ENCODE assay signal across 16 mouse cellular contexts in genomic region chr4:106700798-106701197, GRCm38 (mm10). TPM values are rescaled to one million over a fixed set of nuclear protein-coding genes. Genes with fewer than 3 reads are reported as not detected.
DNase-seq lines count a peak whose midpoint lies in the region; ATAC-seq and TF ChIP-seq lines count a peak whose summit lies in the region.
"Had no signal": no experiment of that assay in that cellular context is flagged by ENCODE, and none has a peak within 500 bp of the region (broad histone marks: within the 10 kb centered on the region; RNA-seq: fewer than 3 reads in every experiment).

No protein-coding gene starts in this region.

- ATAC-seq in embryonic facial prominence, embryonic 12.5 days (ENCODE audit: insufficient number of reproducible peaks, insufficient read depth, low FRiP score, low TSS enrichment), result no peak
- peak; percentile 56 for ATAC-seq in intestine, postnatal 0 days
- no peak for ATAC-seq in kidney, embryonic 14.5 days (ENCODE audit: low FRiP score, low TSS enrichment)
- ATAC-seq: CD4-positive, CD25-positive, alpha-beta regulatory T cell, adult 4 months; Patski had no signal

- H3K4me3 ChIP-seq in layer of hippocampus, adult 2 months, result no peak overlapping the region
- no peak overlapping the region for H3K4me3 ChIP-seq in embryonic facial prominence, embryonic 12.5 days
- no peak overlapping the region for H3K4me3 ChIP-seq in intestine, postnatal 0 days (ENCODE audit: low read depth, low read length)
- no peak overlapping the region for H3K4me3 ChIP-seq in kidney, embryonic 14.5 days (ENCODE audit: low read length)
- H3K4me3 ChIP-seq: liver, embryonic 13.5 days had no signal

- no peak overlapping the region for H3K9ac ChIP-seq in embryonic facial prominence, embryonic 12.5 days
- no peak overlapping the region for H3K9ac ChIP-seq in intestine, postnatal 0 days (ENCODE audit: low read depth, low read length)
- no peak overlapping the region for H3K9ac ChIP-seq in kidney, embryonic 14.5 days (ENCODE audit: low read depth, low read length)
- H3K9ac ChIP-seq: liver, embryonic 13.5 days had no signal

- peak in 1 of 2 experiments; percentile 49 for DNase-seq in layer of hippocampus, adult 2 months (ENCODE audit: low spot score in 2 of 2)
- DNase-seq in layer of hippocampus, adult 9-10 months (ENCODE audit: low spot score), result no peak
- DNase-seq in MN1 (ENCODE audit: low spot score), result peak; percentile 17
- no peak for DNase-seq in heart, adult 18-20 months
- DNase-seq in heart, adult 9 months (ENCODE audit: low spot score in 2 of 2), result no peak
- DNase-seq: adrenal gland, postnatal 14 days; cerebellum, adult 2 months; kidney, postnatal 4 days; liver, embryonic 13.5 days; lung, postnatal 4 days had no signal

- TF ChIP-seq CTCF in layer of hippocampus, adult 2 months (conservative IDR thresholded peaks at IDR 0.05), result no peak
- no peak for TF ChIP-seq CTCF in intestine, postnatal 0 days (IDR thresholded peaks at IDR 0.05; ENCODE audit: low read depth)

- no peaks in the 10 kb centered on the region for H3K36me3 ChIP-seq in embryonic facial prominence, embryonic 12.5 days
- no peaks in the 10 kb centered on the region for H3K36me3 ChIP-seq in intestine, postnatal 0 days (ENCODE audit: control insufficient read depth, insufficient read depth)
- no peaks in the 10 kb centered on the region for H3K36me3 ChIP-seq in kidney, embryonic 14.5 days (ENCODE audit: control insufficient read depth, insufficient read depth, low read length)
- H3K36me3 ChIP-seq: liver, embryonic 13.5 days had no signal

- H3K27me3 ChIP-seq in embryonic facial prominence, embryonic 12.5 days, result no peaks in the 10 kb centered on the region
- H3K27me3 ChIP-seq in intestine, postnatal 0 days (replicated peaks; ENCODE audit: control insufficient read depth, insufficient read depth, low read length), result no peaks in the 10 kb centered on the region
- no peaks in the 10 kb centered on the region for H3K27me3 ChIP-seq in kidney, embryonic 14.5 days (ENCODE audit: control insufficient read depth, insufficient read depth, low read length)
- H3K27me3 ChIP-seq: Patski had no signal

- H3K4me1 ChIP-seq in embryonic facial prominence, embryonic 12.5 days, result peaks cover 18% of the 10 kb centered on the region
- H3K4me1 ChIP-seq in intestine, postnatal 0 days (replicated peaks; ENCODE audit: control insufficient read depth, insufficient read depth, low read length), result no peaks in the 10 kb centered on the region; the same call in 1 of the 2 replicates
- 0 out of 2 replicates have a peak, but pooled peaks cover 2% of the 10 kb centered on the region for H3K4me1 ChIP-seq in kidney, embryonic 14.5 days (ENCODE audit: control insufficient read depth, insufficient read depth, low read length)
- H3K4me1 ChIP-seq: liver, embryonic 13.5 days had no signal

- peak overlapping the region; percentile 83 for H3K27ac ChIP-seq in layer of hippocampus, adult 2 months
- H3K27ac ChIP-seq in embryonic facial prominence, embryonic 12.5 days, result peak overlapping the region; percentile 12; the same call in 1 of the 2 replicates
- no peak overlapping the region for H3K27ac ChIP-seq in intestine, postnatal 0 days (ENCODE audit: low read depth, low read length)
- H3K27ac ChIP-seq in kidney, embryonic 14.5 days (ENCODE audit: low read depth, low read length), result no peak overlapping the region
- H3K27ac ChIP-seq: liver, embryonic 13.5 days had no signal

- H3K4me2 ChIP-seq in embryonic facial prominence, embryonic 12.5 days (replicated peaks), result no peak overlapping the region
- no peak overlapping the region for H3K4me2 ChIP-seq in intestine, postnatal 0 days (replicated peaks; ENCODE audit: low read depth)
- no peak overlapping the region for H3K4me2 ChIP-seq in kidney, embryonic 14.5 days (replicated peaks; ENCODE audit: low read depth, low read length)
- H3K4me2 ChIP-seq: liver, embryonic 13.5 days had no signal

- no peaks in the 10 kb centered on the region for H3K9me3 ChIP-seq in embryonic facial prominence, embryonic 12.5 days
- no peaks in the 10 kb centered on the region for H3K9me3 ChIP-seq in intestine, postnatal 0 days (ENCODE audit: control insufficient read depth)
- no peaks in the 10 kb centered on the region for H3K9me3 ChIP-seq in kidney, embryonic 14.5 days (ENCODE audit: control insufficient read depth, low read length)
- H3K9me3 ChIP-seq: liver, embryonic 13.5 days had no signal

- 36% methylated on average over 4 of the region's 4 CpGs for WGBS in embryonic facial prominence, embryonic 12.5 days
- 14% methylated on average over 4 of the region's 4 CpGs for WGBS in intestine, postnatal 0 days
- WGBS in kidney, embryonic 14.5 days, result 33% methylated on average over 4 of the region's 4 CpGs

RNA-seq across cellular contexts. Expression of gene Ttc4, which starts 22.1 kb away (rescaled TPM):
- 10 to 100 TPM; 50.4 to 52.7 TPM for total RNA-seq in layer of hippocampus, adult 2 months (2021)
- 106 and 109 TPM in 2 replicates for polyA plus RNA-seq in embryonic facial prominence, embryonic 12.5 days (2016; fragmentation: Nextera tagmentation; extraction: Ambion mirVana)
- 29.7 and 35.0 TPM in 2 replicates for polyA plus RNA-seq in intestine, postnatal 0 days (2015; fragmentation: Nextera tagmentation; extraction: Ambion mirVana)
- 60.9 and 90.5 TPM in 2 replicates for polyA plus RNA-seq in kidney, embryonic 14.5 days (2014; fragmentation: Nextera tagmentation; extraction: Ambion mirVana)
- 10 to 100 TPM; 18.9 to 20.2 TPM for total RNA-seq in heart, adult 18-20 months (2021)

RNA-seq across cellular contexts. Expression of gene Mroh7, which starts 29.9 kb away (rescaled TPM):
- total RNA-seq in layer of hippocampus, adult 2 months (2021), result 1 to 10 TPM; 4.7 to 5.4 TPM
- 0.58 TPM in 1 of 2 replicates, not detected in the other for polyA plus RNA-seq in embryonic facial prominence, embryonic 12.5 days (2016; fragmentation: Nextera tagmentation; extraction: Ambion mirVana)
- polyA plus RNA-seq in intestine, postnatal 0 days (2015; fragmentation: Nextera tagmentation; extraction: Ambion mirVana), result 0.33 TPM in 2 replicates
- polyA plus RNA-seq in kidney, embryonic 14.5 days (2014; fragmentation: Nextera tagmentation; extraction: Ambion mirVana), result 0.29 and 0.47 TPM in 2 replicates
- under 1 TPM; 0.07 to 0.49 TPM for total RNA-seq in heart, adult 18-20 months (2021)
- polyA plus RNA-seq: CD4-positive, CD25-positive, alpha-beta regulatory T cell, adult 4 months; neural tube, embryonic 11.5 days had no signal

RNA-seq across cellular contexts. Expression of gene Fam151a, which starts 32.9 kb away (rescaled TPM):
- total RNA-seq in layer of hippocampus, adult 2 months (2021), result not detected
- 0.19 TPM in 1 of 2 replicates, not detected in the other for polyA plus RNA-seq in embryonic facial prominence, embryonic 12.5 days (2016; fragmentation: Nextera tagmentation; extraction: Ambion mirVana)
- polyA plus RNA-seq in intestine, postnatal 0 days (2015; fragmentation: Nextera tagmentation; extraction: Ambion mirVana), result 0.25 and 0.31 TPM in 2 replicates
- 3.6 and 4.5 TPM in 2 replicates for polyA plus RNA-seq in kidney, embryonic 14.5 days (2014; fragmentation: Nextera tagmentation; extraction: Ambion mirVana)
- under 1 TPM; 0.27 to 0.51 TPM for total RNA-seq in heart, adult 18-20 months (2021)
- total RNA-seq: adrenal gland, postnatal 14 days had no signal
- polyA plus RNA-seq: CD4-positive, CD25-positive, alpha-beta regulatory T cell, adult 4 months; cerebellum, adult 2 months; neural tube, embryonic 11.5 days; Patski had no signal

RNA-seq across cellular contexts. Expression of gene Pars2, which starts 49.9 kb away (rescaled TPM):
- total RNA-seq in layer of hippocampus, adult 2 months (2021), result 1 to 10 TPM; 6.1 to 8.5 TPM
- 15.3 and 16.9 TPM in 2 replicates for polyA plus RNA-seq in embryonic facial prominence, embryonic 12.5 days (2016; fragmentation: Nextera tagmentation; extraction: Ambion mirVana)
- 6.7 TPM in 2 replicates for polyA plus RNA-seq in intestine, postnatal 0 days (2015; fragmentation: Nextera tagmentation; extraction: Ambion mirVana)
- 10.9 and 14.0 TPM in 2 replicates for polyA plus RNA-seq in kidney, embryonic 14.5 days (2014; fragmentation: Nextera tagmentation; extraction: Ambion mirVana)
- total RNA-seq in heart, adult 18-20 months (2021), result 1 to 10 TPM; 4.8 to 4.9 TPM

Comparison
In these comparisons a context has a peak if more than half of its experiments do, and no peak if none do; other contexts are left out.
1. H3K27ac ChIP-seq: peak in layer of hippocampus, adult 2 months (single experiment) and embryonic facial prominence, embryonic 12.5 days (single experiment); none in intestine, postnatal 0 days (single experiment) and kidney, embryonic 14.5 days (single experiment).